Mouse (Mus musculus): ENCODE results near the gene Apex1.
"Not testable (repeated sequence)": the region's sequence is repeated elsewhere in the genome, so short reads cannot be mapped to it uniquely, and the experiment has no call there.

Gene Apex1

DNA sequence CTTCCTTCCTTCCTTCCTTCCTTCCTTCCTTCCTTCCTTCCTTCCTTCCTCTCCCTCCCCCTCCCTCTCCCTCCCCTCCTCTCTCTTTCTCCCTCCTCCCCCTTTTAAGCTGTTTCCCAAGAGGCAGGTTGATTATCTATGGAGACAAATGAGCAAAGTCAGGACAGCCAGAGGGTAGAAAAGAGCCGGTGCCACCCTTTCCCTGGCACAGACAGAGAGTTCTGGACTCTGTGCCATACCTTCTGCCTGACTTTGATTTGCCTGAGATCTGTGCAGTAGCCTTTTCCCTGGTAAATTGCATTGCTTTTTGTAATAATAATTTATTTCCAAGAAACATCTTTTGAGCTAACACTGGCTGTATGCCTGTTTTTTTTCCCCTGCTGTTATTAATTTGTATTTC, 44.3 kb downstream of the Apex1 start:
- no peak for DNase-seq (ENCODE audit: low read depth, low spot score)

DNA sequence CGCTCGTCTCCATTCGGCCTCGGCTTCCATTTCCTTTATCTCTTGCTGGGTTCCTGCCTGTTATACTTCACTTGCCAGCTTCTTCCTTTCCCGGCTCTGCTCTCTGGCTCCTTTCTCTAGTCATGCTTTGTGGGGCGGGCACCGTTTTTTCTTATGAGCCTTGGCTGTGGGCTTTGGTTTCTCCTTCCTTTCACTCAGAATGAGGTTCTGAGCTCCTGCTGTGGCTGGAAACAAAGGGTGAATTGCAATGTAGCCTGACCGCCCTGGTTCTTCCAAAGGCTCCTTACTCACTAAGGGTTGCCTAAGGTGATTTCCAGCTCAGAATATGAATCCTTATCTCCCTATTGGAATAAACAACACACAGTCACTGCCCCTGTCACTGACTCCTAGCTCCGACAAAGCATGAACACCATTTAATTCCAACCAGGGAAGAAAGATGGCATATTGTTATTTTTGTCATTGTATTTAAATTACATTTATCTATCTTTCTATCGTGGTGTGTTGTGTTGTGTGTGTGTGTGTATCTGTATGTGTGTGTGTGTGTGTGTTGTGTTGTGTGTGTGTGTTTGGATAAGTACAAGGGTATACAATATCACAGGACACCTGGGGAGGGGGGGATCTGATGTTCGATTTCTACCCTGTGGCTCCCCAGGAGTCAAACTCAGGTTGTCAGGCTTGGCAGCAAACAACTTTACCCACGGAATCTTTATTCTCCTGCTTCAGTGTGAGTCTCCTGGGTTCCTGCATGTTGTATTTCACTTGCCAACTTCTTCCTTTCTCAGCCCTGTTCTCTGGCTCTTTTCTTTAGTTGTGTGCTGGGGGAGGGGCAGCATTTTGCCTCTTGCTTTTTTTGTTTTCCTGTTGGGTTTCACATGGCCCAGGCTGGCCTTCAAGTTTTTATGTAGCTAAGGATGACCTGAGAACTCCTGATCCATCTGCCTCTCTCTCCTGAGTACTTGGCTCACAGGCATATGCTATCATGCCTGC, 45.1 kb downstream of the Apex1 start:
- no peak for DNase-seq (ENCODE audit: low read depth, low spot score)

DNA sequence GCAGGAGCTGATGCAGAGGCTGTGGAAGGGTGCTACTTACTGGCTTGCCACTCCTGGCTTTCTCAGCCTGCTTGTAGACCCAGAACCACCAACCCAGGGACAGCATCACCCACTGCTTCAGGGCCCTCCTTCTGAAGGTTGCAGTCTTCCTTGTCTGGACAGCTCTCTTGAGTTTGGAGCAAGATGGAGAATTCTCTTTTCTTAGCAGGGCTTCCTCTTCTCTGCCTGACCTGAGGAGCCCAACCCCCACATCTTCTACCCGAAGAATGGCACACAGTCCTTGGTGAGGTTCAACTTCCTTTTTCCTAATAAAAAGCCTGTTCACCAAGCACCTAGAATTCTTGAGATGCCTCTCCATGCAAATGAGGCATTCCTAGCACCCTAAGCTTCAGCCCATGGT, 46.1 kb downstream of the Apex1 start:
- no peak for DNase-seq (ENCODE audit: low read depth, low spot score)

DNA sequence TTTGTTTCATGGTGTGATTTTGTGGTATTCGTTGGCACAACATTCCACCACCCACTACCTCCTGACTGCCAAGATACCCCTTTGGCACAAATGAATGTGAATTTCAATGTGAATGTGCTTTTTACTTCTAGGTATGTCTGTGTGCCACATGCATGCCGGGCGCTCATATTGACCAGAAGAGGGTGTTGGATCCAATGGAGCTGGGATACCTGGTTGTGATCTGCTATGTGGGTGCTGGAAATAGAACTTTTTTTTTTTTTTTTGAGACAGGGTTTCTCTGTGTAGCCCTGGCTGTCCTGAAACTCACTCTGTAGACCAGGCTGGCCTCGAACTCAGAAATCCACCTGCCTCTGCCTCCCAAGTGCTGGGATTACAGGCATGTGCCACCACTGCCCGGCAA, 48.3 kb downstream of the Apex1 start:
- DNase-seq (ENCODE audit: low read depth, low spot score) = not testable (repeated sequence)

DNA sequence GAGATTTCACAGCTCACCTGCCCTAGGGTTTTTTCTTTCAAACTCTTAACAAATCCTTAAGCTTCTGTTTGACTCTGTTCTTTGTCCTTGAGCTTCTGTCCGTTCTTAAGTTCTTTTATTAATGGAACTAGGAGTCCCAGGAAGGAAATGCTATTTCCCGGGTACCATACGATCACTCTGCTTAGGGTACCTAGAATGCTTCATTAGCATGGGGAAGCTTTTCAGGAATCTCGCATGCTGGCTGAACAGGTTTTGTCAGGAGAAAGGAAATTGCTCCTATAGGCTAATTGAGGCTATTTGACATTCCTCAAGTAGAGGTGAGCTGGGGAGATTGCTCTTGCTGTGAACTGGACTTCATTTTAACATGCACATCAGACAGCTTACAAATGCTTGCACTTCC, 48.9 kb downstream of the Apex1 start:
- DNase-seq (ENCODE audit: low read depth, low spot score) = no peak

DNA sequence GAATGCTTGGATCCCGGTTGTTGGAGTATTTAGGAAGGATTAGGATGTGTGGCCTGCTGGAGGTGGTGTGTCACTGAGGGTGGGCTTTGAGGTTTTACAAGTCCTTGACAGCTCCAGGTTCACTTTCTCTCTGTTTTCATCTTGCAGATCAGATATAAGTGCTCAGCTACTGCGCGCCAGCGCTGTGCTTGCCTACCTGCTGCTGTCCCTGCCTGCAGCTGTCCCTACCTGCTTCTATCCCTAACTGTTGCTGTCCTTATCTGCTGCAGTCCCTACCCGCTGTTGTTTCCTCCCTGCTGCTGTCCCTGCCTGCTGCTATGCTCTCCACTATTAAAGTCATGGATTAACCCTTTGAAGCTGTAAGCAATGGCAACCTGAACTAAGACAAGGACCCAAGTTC, 50.2 kb downstream of the Apex1 start:
- no peak for DNase-seq (ENCODE audit: low read depth, low spot score)

DNA sequence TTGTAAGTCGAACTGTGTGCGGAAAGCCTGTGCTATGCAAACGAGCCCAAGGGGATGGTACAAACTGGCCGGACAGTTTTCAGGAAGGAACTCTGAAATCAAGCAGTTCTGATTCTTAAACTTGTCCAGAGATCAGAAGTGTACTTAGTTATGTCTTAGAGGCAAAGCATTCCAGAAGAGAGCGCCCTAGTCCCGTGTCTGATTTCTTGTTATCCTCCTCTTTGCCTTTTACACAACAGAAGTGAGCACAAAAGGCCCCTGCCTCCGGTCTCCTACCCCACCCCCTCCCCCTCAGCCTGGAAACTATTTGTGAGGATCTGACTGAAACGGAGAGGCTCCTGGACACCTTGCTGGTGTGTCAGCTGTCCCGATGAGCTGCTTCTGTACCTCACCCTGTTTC, 51.9 kb downstream of the Apex1 start:
- no peak for DNase-seq (ENCODE audit: low read depth, low spot score)

All from forelimb bud, embryonic 11.5 days (tissue).